Mouse (Mus musculus): ENCODE measurements around the gene Lsm12.

Lsm12 gene

GRCm38 (mm10) chr11:102184646-102185495, at the start of gene Lsm12:
TSS of gene Lsm12 (minus strand) at chr11:102185296.
- peak; percentile 98 for DNase-seq (ENCODE audit: low read depth)

GRCm38 (mm10) chr11:102230006-102230741, 45.1 kb upstream of the Lsm12 start, which contains the start of gene Hdac5:
TSS of gene Hdac5 (minus strand) at chr11:102230166.
- peak; percentile 99 for DNase-seq (ENCODE audit: low read depth)

- peak; percentile 59 for DNase-seq (ENCODE audit: low read depth)
These were observed 44.3 kb upstream of the Lsm12 start for GRCm38 (mm10) chr11:102229331-102229953.

- DNase-seq (ENCODE audit: low read depth), result no peak
These were observed 43.7 kb upstream of the Lsm12 start for GRCm38 (mm10) chr11:102228646-102229268.

GRCm38 (mm10) chr11:102228191-102228545, 43.1 kb upstream of the Lsm12 start:
- no peak for DNase-seq (ENCODE audit: low read depth)

- no peak for DNase-seq (ENCODE audit: low read depth)
These were observed 42.4 kb upstream of the Lsm12 start for GRCm38 (mm10) chr11:102227270-102228190.

- no peak for DNase-seq (ENCODE audit: low read depth)
These were observed 41.2 kb upstream of the Lsm12 start for GRCm38 (mm10) chr11:102226067-102226978.

- no peak for DNase-seq (ENCODE audit: low read depth)
These were observed 40.1 kb upstream of the Lsm12 start for GRCm38 (mm10) chr11:102225221-102225620.

- no peak for DNase-seq (ENCODE audit: low read depth)
These were observed 39.6 kb upstream of the Lsm12 start for GRCm38 (mm10) chr11:102224686-102225085.

GRCm38 (mm10) chr11:102223166-102223565, 38.1 kb upstream of the Lsm12 start:
- DNase-seq (ENCODE audit: low read depth), result peak; percentile 85

GRCm38 (mm10) chr11:102221954-102222351, 36.9 kb upstream of the Lsm12 start:
- DNase-seq (ENCODE audit: low read depth), result no peak

- no peak for DNase-seq (ENCODE audit: low read depth)
These were observed 36.3 kb upstream of the Lsm12 start for GRCm38 (mm10) chr11:102221243-102221953.

- no peak for DNase-seq (ENCODE audit: low read depth)
These were observed 35.4 kb upstream of the Lsm12 start for GRCm38 (mm10) chr11:102220451-102220850.

GRCm38 (mm10) chr11:102219994-102220346, 34.9 kb upstream of the Lsm12 start:
- no peak for DNase-seq (ENCODE audit: low read depth)

- no peak for DNase-seq (ENCODE audit: low read depth)
These were observed 34.3 kb upstream of the Lsm12 start for GRCm38 (mm10) chr11:102219247-102219993.

- DNase-seq (ENCODE audit: low read depth), result peak; percentile 88
These were observed 33.7 kb upstream of the Lsm12 start for GRCm38 (mm10) chr11:102218783-102219182.

GRCm38 (mm10) chr11:102217876-102218430, 32.9 kb upstream of the Lsm12 start:
- DNase-seq (ENCODE audit: low read depth), result no peak

GRCm38 (mm10) chr11:102217396-102217795, 32.3 kb upstream of the Lsm12 start:
- no peak for DNase-seq (ENCODE audit: low read depth)

All from induced T-regulatory cell, adult 2 months (primary cell).